Mouse (Mus musculus) Patski (cell line): ENCODE data around the gene Cd80. TPM values are rescaled to one million over a fixed set of nuclear protein-coding genes. Genes with fewer than 3 reads are reported as not detected.
A peak's percentile ranks its signal among the peaks of the same experiment; 100 is the strongest.
"Not testable (repeated sequence)": the region's sequence is repeated elsewhere in the genome, so short reads cannot be mapped to it uniquely, and the experiment has no call there.

Experiments used
- ATAC-seq: fragments of 100-300 bp; one replicate; pipeline ENCODE4 v1.8.0; 2021
- CTCF ChIA-PET: fragments of 350-600 bp; sonication (Branson Sonifier 250); formaldehyde crosslinking; loops from one replicate; lab custom pipeline; 2022; ENCODE audit warnings: inconsistent platforms; lab: Charles Lee
- POLR2A ChIA-PET: fragments of 350-600 bp; sonication (Branson Sonifier 250); formaldehyde crosslinking; loops from one replicate; lab custom pipeline; 2022; ENCODE audit warnings: antibody characterized with exemption, inconsistent platforms; lab: Charles Lee
- DNase-seq: peaks from one replicate; pipeline ENCODE4 v3.0.0-alpha.2; 2011; ENCODE audit warnings: low read depth, low spot score
- H3K27me3 ChIP-seq: fragments of 371-371 bp; one replicate; pipeline ENCODE4 v1.5.1; 2021
- CTCF ChIP-seq: fragments of 100-300 bp; IDR thresholded peaks from one replicate; pipeline ENCODE4 v1.5.1; 2021
- in situ Hi-C: fragments of 300-500 bp; cut with MboI; formaldehyde crosslinking; loops from 3 replicates; pipeline ENCODE4 v1.11.1; 2018; ENCODE audit warnings: low pct_unique_long_range_greater_than_20kb, mixed read lengths
- polyA plus RNA-seq: library from polyadenylated mRNA; unstranded; gene quantifications from one replicate; pipeline ENCODE4 v1.2.3, GENCODE M21; 2021

The Cd80 gene
- polyA plus RNA-seq, 1 experiment from 2014 or later = 0.24 TPM

- CTCF ChIA-PET = interaction anchor here (0.6 to 0.7 kb wide), 2 partner anchors 64 to 235 kb away, joined by 3 read pairs; no protein-coding TSS in a partner anchor
- peak; percentile 68 for DNase-seq
- H3K27me3 ChIP-seq = no peaks in the 10 kb centered on the region
- peak; percentile 93 for ATAC-seq
- in situ Hi-C loops = no loop called here
- POLR2A ChIA-PET = interaction anchor here (1.3 kb wide), 1 partner anchor 19 kb away, joined by 7 read pairs; the partner anchor contains the start of gene Adprh
- no peak for TF ChIP-seq CTCF
These were observed 22.6 kb upstream of the Cd80 start, which contains the start of gene Pla1a for GRCm38 (mm10) chr16:38432498-38433425. Gene Pla1a, minus strand, starts transcription at chr16:38433145.

GRCm38 (mm10) chr16:38433514-38433913 is 21.8 kb upstream of the Cd80 start:
- POLR2A ChIA-PET = interaction anchor here (1.3 kb wide), 1 partner anchor 18 kb away, joined by 7 read pairs; the partner anchor contains the start of gene Adprh
- DNase-seq = no peak
- ATAC-seq = no peak
- in situ Hi-C loops = no loop called here
- CTCF ChIA-PET = interaction anchor here (0.6 to 0.7 kb wide), 2 partner anchors 65 to 236 kb away, joined by 3 read pairs; no protein-coding TSS in a partner anchor
- H3K27me3 ChIP-seq = no peaks in the 10 kb centered on the region
- no peak for TF ChIP-seq CTCF

GRCm38 (mm10) chr16:38434295-38434795 is 21.0 kb upstream of the Cd80 start:
- ATAC-seq (no peak), DNase-seq (no peak)
- ChIA-PET CTCF (no interaction called here), POLR2A (interaction anchor here (1.3 kb wide), 1 partner anchor 18 kb away, joined by 7 read pairs; the partner anchor contains the start of gene Adprh)
- H3K27me3 ChIP-seq = no peaks in the 10 kb centered on the region
- no peak for TF ChIP-seq CTCF
- in situ Hi-C loops = no loop called here

GRCm38 (mm10) chr16:38439190-38439589 is 16.2 kb upstream of the Cd80 start:
- DNase-seq (no peak), ATAC-seq (no peak)
- POLR2A ChIA-PET = no interaction called here
- no peak for TF ChIP-seq CTCF
- in situ Hi-C loops = no loop called here
- CTCF ChIA-PET = no interaction called here
- H3K27me3 ChIP-seq = no peaks in the 10 kb centered on the region

GRCm38 (mm10) chr16:38440403-38440802 is 15.0 kb upstream of the Cd80 start:
- CTCF ChIA-PET = no interaction called here
- ATAC-seq = no peak
- POLR2A ChIA-PET = interaction anchor here (1.3 kb wide), 1 partner anchor 11 kb away, joined by 4 read pairs; no protein-coding TSS in a partner anchor

GRCm38 (mm10) chr16:38441611-38442010 is 13.8 kb upstream of the Cd80 start:
- DNase-seq (no peak), ATAC-seq (no peak)
- in situ Hi-C loops = no loop called here
- no peaks in the 10 kb centered on the region for H3K27me3 ChIP-seq
- ChIA-PET CTCF (no interaction called here), POLR2A (interaction anchor here (1.3 kb wide), 1 partner anchor 10 kb away, joined by 4 read pairs; no protein-coding TSS in a partner anchor)
- TF ChIP-seq CTCF = no peak

More at GRCm38 (mm10) chr16:38440403-38440802, 15.0 kb upstream of the Cd80 start:
- in situ Hi-C loops = no loop called here
- TF ChIP-seq CTCF = no peak
- no peak for DNase-seq
- H3K27me3 ChIP-seq = no peaks in the 10 kb centered on the region

GRCm38 (mm10) chr16:38442216-38442615 is 13.1 kb upstream of the Cd80 start:
- TF ChIP-seq CTCF = no peak
- DNase-seq (no peak), ATAC-seq (no peak)
- H3K27me3 ChIP-seq = no peaks in the 10 kb centered on the region
- ChIA-PET POLR2A (no interaction called here), CTCF (no interaction called here)
- in situ Hi-C loops = no loop called here

- TF ChIP-seq CTCF = no peak
- no peak for ATAC-seq
These were observed 11.5 kb upstream of the Cd80 start for GRCm38 (mm10) chr16:38443721-38444464.

GRCm38 (mm10) chr16:38445046-38445445 is 10.3 kb upstream of the Cd80 start:
- no peak for TF ChIP-seq CTCF
- ATAC-seq (no peak), DNase-seq (no peak)
- in situ Hi-C loops = no loop called here
- ChIA-PET CTCF (no interaction called here), POLR2A (no interaction called here)
- no peaks in the 10 kb centered on the region for H3K27me3 ChIP-seq

More at GRCm38 (mm10) chr16:38443721-38444464, 11.5 kb upstream of the Cd80 start:
- H3K27me3 ChIP-seq = no peaks in the 10 kb centered on the region
- in situ Hi-C loops = no loop called here
- DNase-seq = no peak
- ChIA-PET POLR2A (no interaction called here), CTCF (no interaction called here)

GRCm38 (mm10) chr16:38445576-38445975 is 9.8 kb upstream of the Cd80 start:
- no peak for ATAC-seq
- TF ChIP-seq CTCF = no peak
- no peaks in the 10 kb centered on the region for H3K27me3 ChIP-seq
- no peak for DNase-seq
- in situ Hi-C loops = no loop called here
- ChIA-PET CTCF (no interaction called here), POLR2A (no interaction called here)

- ATAC-seq, POLR2A ChIA-PET, DNase-seq, H3K27me3 ChIP-seq, in situ Hi-C loops, CTCF ChIA-PET: not testable (repeated sequence)
These were observed 9.2 kb upstream of the Cd80 start for GRCm38 (mm10) chr16:38446141-38446540.
